Mouse (Mus musculus) ES-Bruce4 (cell line): ENCODE results near the gene Spata31d1c. TPM values are rescaled to one million over a fixed set of nuclear protein-coding genes. Genes with fewer than 3 reads are reported as not detected.

Experiments used
- H3K27ac ChIP-seq: 2 replicates; pipeline ENCODE4 v1.5.1; 2012; ENCODE audit warnings: low read length, inconsistent platforms; ENCODE audit not compliant: insufficient read depth
- H3K27me3 ChIP-seq: 2 replicates; pipeline ENCODE4 v1.6.1; 2012; ENCODE audit warnings: mild to moderate bottlenecking, low read length, inconsistent platforms; ENCODE audit not compliant: control insufficient read depth, poor library complexity, insufficient read depth, severe bottlenecking
- H3K36me3 ChIP-seq: 2 replicates; pipeline ENCODE4 v1.6.1; 2012; ENCODE audit warnings: inconsistent platforms, mild to moderate bottlenecking, low read length, moderate library complexity; ENCODE audit not compliant: control insufficient read depth, poor library complexity, insufficient read depth, severe bottlenecking
- H3K4me1 ChIP-seq: one replicate; pipeline ENCODE4 v1.8.1; 2011; ENCODE audit warnings: low read length; ENCODE audit not compliant: control insufficient read depth, insufficient read depth
- H3K4me3 ChIP-seq: 2 replicates; pipeline ENCODE4 v1.5.1; 2011; ENCODE audit warnings: low read depth, mild to moderate bottlenecking, low read length
- H3K9ac ChIP-seq: 2 replicates; pipeline ENCODE4 v1.6.1; 2012; ENCODE audit warnings: low read depth, mild to moderate bottlenecking, inconsistent platforms; ENCODE audit not compliant: poor library complexity, severe bottlenecking
- H3K9me3 ChIP-seq: replicated peaks from 2 replicates; pipeline ENCODE4 v1.6.1; 2012; ENCODE audit warnings: mild to moderate bottlenecking, low read length, inconsistent platforms; ENCODE audit not compliant: control insufficient read depth, poor library complexity, insufficient read depth, severe bottlenecking
- CTCF ChIP-seq: IDR thresholded peaks from one replicate; pipeline ENCODE4 v1.8.1; 2011; ENCODE audit warnings: low read depth, low read length
- EP300 ChIP-seq: IDR thresholded peaks from 2 replicates; pipeline ENCODE4 v1.6.1; 2011; ENCODE audit warnings: low read depth, low read length; ENCODE audit not compliant: insufficient read depth
- POLR2A ChIP-seq: IDR thresholded peaks from one replicate; pipeline ENCODE4 v1.8.1; 2011; ENCODE audit warnings: low read length; ENCODE audit not compliant: insufficient read depth
- polyA plus RNA-seq: library from polyadenylated mRNA; stranded (reverse); fragments of >200 nt; gene quantifications from 2 replicates; pipeline ENCODE4 v1.2.4, GENCODE M21; 2011; ENCODE audit warnings: low read depth; ENCODE audit not compliant: missing spikeins, insufficient read depth, insufficient read length

The Spata31d1c gene
- polyA plus RNA-seq: not detected in 2 replicates

DNA sequence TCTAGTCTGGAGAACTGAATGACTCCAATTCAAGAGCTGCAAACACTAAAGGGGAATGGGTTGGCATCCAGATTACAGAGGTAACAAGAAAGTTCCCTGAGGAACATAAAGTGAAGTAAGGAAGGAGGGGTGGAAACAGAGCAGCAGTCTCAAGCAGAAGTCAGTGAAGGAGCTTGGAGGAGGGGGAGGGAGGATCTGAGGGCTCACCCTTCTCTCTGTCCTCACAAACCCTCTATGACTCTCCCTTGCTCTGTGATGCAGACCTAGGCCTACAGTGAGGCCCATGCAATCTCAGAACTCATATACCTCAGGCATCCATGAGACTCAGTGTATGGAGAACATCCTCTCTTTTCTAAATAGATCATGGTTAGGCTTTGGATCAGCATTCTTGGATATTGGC lies at the start of gene Spata31d1c:
Spata31d1c (plus strand) TSS at position 301 of the 400 bp plus-strand sequence.
- no peak within 1 kb of the TSS for H3K27ac ChIP-seq
- no peaks in the 10 kb centered on the region for H3K9me3 ChIP-seq
- no peaks in the 10 kb centered on the region for H3K4me1 ChIP-seq
- TF ChIP-seq CTCF: no peak
- TF ChIP-seq POLR2A: no peak
- TF ChIP-seq EP300: no peak
- H3K4me3 ChIP-seq: no peak within 1 kb of the TSS
- H3K36me3 ChIP-seq: no peaks in the 10 kb centered on the region
- H3K27me3 ChIP-seq: no peaks in the 10 kb centered on the region; the same call in 1 of the 2 replicates
- no peak within 1 kb of the TSS for H3K9ac ChIP-seq

DNA sequence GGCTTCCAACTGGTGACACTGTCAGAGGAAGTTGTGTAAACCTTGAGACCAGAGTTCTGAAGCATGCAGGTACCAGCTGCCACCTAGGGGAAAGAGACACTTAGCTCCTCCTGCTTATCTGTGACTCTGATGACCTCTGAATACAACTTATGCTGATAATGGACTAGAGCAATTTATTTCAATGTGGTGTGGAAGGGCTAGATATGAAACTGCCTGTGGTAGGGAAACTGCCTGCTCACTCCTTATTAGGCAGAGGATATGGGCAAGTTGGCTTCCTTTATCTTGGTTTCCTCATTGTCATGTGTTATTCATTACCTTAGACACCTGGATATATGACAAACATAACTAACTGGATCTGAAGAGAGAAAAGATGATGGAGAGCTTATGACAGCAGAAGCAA lies 44.0 kb upstream of the Spata31d1c start:
- Histone ChIP-seq H3K4me3 (no peak overlapping the region), H3K4me1 (no peaks in the 10 kb centered on the region), H3K36me3 (no peaks in the 10 kb centered on the region)

DNA sequence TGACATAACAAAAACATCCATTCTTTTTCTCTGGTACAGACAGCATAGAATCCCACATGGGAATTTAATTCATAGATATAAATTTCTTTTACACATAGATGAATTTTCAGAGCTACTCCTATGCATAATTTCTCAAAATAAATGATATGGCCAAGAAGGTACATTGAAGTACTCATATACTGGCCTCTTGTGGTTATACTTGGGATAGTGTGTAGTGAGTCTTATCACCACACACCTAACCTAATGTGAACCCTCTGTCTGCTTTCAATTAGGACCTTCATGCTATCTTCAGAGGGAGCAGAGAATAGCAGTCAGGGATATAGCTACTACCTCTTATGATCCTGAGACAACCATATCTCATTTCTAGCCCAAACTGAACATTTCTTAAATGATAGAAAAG lies 27.4 kb upstream of the Spata31d1c start:
- Histone ChIP-seq H3K9me3 (no peaks in the 10 kb centered on the region), H3K9ac (no peak overlapping the region), H3K27ac (no peak overlapping the region), H3K4me1 (no peaks in the 10 kb centered on the region), H3K36me3 (no peaks in the 10 kb centered on the region), H3K27me3 (no peaks in the 10 kb centered on the region), H3K4me3 (no peak overlapping the region)
- TF ChIP-seq POLR2A (no peak), EP300 (no peak), CTCF (no peak)

More for the DNA sequence above, 44.0 kb upstream of the Spata31d1c start:
- H3K9ac ChIP-seq: no peak overlapping the region
- H3K27ac ChIP-seq: no peak overlapping the region
- H3K9me3 ChIP-seq: no peaks in the 10 kb centered on the region
- no peaks in the 10 kb centered on the region for H3K27me3 ChIP-seq
- TF ChIP-seq EP300 (no peak), CTCF (no peak)

DNA sequence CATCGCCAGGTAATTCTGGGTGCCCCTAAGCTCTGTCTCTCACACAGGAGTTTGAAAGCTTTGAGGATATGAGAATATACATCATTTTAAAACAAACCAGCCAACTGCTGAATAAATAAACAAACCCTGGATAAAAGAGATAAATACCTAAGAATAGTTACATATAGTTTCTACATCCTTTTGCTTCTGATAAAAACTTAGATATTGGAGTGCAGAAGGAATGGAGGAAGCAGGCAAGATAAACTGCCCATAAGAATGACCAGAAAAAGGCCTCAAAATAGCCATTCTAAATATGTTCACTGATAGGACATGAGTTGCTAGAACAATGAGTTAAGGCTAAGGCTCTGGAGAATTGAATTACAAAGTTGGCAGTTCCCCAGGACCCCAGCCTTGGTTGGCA lies 26.1 kb upstream of the Spata31d1c start:
- TF ChIP-seq POLR2A (no peak), CTCF (no peak), EP300 (no peak)
- Histone ChIP-seq H3K9ac (no peak overlapping the region), H3K9me3 (no peaks in the 10 kb centered on the region), H3K4me3 (no peak overlapping the region), H3K27me3 (no peaks in the 10 kb centered on the region), H3K27ac (no peak overlapping the region), H3K4me1 (no peaks in the 10 kb centered on the region), H3K36me3 (no peaks in the 10 kb centered on the region)

DNA sequence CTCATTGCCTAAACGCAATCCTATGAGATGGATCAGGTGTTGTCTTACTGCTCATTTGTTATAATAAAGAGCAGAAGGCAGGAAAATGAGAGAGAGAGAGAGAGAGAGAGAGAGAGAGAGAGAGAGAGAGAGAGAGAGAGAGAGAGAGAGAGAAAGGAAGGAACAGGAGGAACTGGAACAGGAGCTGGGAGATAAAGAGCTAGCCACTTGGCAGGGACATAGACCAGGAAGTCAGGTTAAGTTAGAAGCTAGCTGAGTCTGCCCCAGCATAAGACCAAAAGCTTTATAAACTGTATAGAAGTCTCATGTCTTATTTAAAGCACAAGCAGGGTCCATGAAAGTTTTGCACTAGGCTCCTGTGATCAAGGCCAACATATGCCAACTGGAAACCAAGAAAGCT lies 24.9 kb upstream of the Spata31d1c start:
- Histone ChIP-seq H3K4me3 (no peak overlapping the region), H3K4me1 (no peaks in the 10 kb centered on the region), H3K36me3 (no peaks in the 10 kb centered on the region), H3K9ac (no peak overlapping the region), H3K27me3 (no peaks in the 10 kb centered on the region), H3K27ac (no peak overlapping the region), H3K9me3 (no peaks in the 10 kb centered on the region)
- TF ChIP-seq EP300: no peak
- TF ChIP-seq POLR2A: no peak
- TF ChIP-seq CTCF: no peak

DNA sequence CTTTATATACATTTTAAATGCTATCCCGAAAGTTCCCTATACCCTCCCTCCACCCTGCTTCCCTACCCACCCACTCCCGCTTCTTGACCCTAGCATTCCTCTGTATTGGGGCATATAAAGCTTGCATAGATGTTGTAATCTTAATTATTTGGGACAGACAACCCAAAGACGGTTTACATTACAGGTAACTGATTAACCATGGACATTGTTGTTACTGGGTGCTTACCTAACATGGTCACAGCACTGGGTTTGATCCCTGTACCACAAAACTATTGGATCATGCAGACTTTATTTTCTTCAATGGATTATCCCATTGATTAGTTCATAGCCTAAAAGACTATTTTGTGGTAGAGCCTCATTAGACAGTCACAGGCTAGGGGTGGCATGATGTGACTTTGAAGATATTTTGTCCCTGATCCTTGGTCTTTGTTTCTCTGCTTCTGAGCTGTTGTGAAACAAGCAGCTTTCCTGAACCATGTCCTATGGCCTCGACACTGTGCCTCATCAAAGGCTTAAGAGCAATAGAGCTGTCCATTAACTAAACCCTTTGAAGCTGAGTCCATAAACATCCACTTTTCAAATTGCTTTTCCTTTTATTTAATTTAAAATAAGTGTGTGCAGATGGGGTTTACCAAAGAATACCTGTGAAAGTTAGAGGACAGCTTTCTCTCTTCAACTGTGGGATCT lies 21.7 kb upstream of the Spata31d1c start:
- no peaks in the 10 kb centered on the region for H3K36me3 ChIP-seq
- no peaks in the 10 kb centered on the region for H3K4me1 ChIP-seq
- no peak overlapping the region for H3K27ac ChIP-seq
- H3K9me3 ChIP-seq: no peaks in the 10 kb centered on the region
- TF ChIP-seq CTCF (no peak), EP300 (no peak), POLR2A (no peak)
- H3K9ac ChIP-seq: no peak overlapping the region
- no peaks in the 10 kb centered on the region for H3K27me3 ChIP-seq
- H3K4me3 ChIP-seq: no peak overlapping the region
